Mouse (Mus musculus) stomach, embryonic 16.5 days (tissue): ENCODE data around the gene Dnajc13. TPM values are rescaled to one million over a fixed set of nuclear protein-coding genes. Genes with fewer than 3 reads are reported as not detected.
A peak's percentile ranks its signal among the peaks of the same experiment; 100 is the strongest.

Experiments
- ATAC-seq: fragments of 200-750 bp; cut with Nextera tagmentation; 2 replicates; pipeline ENCODE4 v1.8.0; 2017; ENCODE audit warnings: moderate number of reproducible peaks, moderate TSS enrichment; ENCODE audit not compliant: insufficient read depth, low FRiP score
- H3K27ac ChIP-seq: fragments of 300-500 bp; sonication (generic); 2 replicates; pipeline ENCODE4 v1.5.1; 2014; ENCODE audit warnings: low read length
- H3K27me3 ChIP-seq: fragments of 300-500 bp; sonication (generic); 2 replicates; pipeline ENCODE4 v1.6.1; 2014; ENCODE audit warnings: low read length, control low read depth, mixed read lengths; ENCODE audit not compliant: control insufficient read depth, insufficient read depth
- H3K36me3 ChIP-seq: fragments of 300-500 bp; sonication (generic); 2 replicates; pipeline ENCODE4 v1.6.1; 2014; ENCODE audit warnings: low read length; ENCODE audit not compliant: control insufficient read depth, insufficient read depth
- H3K4me1 ChIP-seq: fragments of 300-500 bp; sonication (generic); 2 replicates; pipeline ENCODE4 v1.6.1; 2014; ENCODE audit warnings: low read length, control low read depth, mixed read lengths; ENCODE audit not compliant: control insufficient read depth, insufficient read depth
- H3K4me2 ChIP-seq: fragments of 300-500 bp; sonication (generic); 2 replicates; pipeline ENCODE4 v1.6.1; 2014; ENCODE audit warnings: low read depth, low read length, mixed read lengths
- H3K4me3 ChIP-seq: fragments of 300-500 bp; sonication (generic); replicated peaks from 2 replicates; pipeline ENCODE4 v1.5.1; 2014; ENCODE audit warnings: mild to moderate bottlenecking, low read length
- H3K9ac ChIP-seq: fragments of 300-500 bp; sonication (generic); 2 replicates; pipeline ENCODE4 v1.6.1; 2014; ENCODE audit warnings: low read length
- H3K9me3 ChIP-seq: fragments of 300-500 bp; sonication (generic); replicated peaks from 2 replicates; pipeline ENCODE4 v1.6.1; 2016; ENCODE audit warnings: low read length, control low read depth; ENCODE audit not compliant: control insufficient read depth
- WGBS: fragments of 180-500 bp; shearing (Covaris S2); extraction: QIAGEN DNeasy Blood & Tissue Kit; methylation state at CpG from one replicate; pipeline ENCODE4 v1.1.7; 2014; 5-methylcytosine and 5-hydroxymethylcytosine counted together
- polyA plus RNA-seq: library from polyadenylated mRNA; unstranded; fragments of >200 nt; fragmentation: Nextera tagmentation; extraction: Ambion mirVana; gene quantifications from 2 replicates; pipeline ENCODE4 v1.2.1, GENCODE M21; 2015

Gene Dnajc13
- polyA plus RNA-seq, 1 experiment from 2014 or later, result 19.8 TPM

DNA sequence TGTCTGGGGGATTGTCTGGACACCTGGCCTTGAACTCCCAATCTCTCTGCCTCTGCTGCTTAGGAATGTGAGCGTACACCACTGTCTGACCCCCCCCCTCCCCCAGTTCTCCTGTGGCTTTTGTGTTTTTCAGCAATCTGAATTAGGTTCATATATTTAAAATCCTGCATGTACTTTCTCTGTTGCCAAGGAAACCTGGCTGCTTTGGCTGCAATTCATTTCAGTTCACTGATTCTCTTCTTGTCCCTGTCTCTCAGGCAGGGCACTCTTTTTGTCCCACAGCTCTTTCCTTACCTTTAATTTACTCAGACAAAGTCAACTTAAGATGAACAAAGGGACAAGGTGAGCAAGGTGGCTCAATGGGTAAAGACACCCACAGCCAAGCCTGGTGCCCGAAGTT lies 134.6 kb downstream of the Dnajc13 start:
- H3K9me3 ChIP-seq, result no peaks in the 10 kb centered on the region
- WGBS, result 78% methylated on average over 2 of the region's 2 CpGs
- H3K9ac ChIP-seq, result no peak overlapping the region
- no peak for ATAC-seq
- H3K4me1 ChIP-seq, result peaks cover 16% of the 10 kb centered on the region
- H3K4me3 ChIP-seq, result no peak overlapping the region
- H3K36me3 ChIP-seq, result no peaks in the 10 kb centered on the region
- no peaks in the 10 kb centered on the region for H3K27me3 ChIP-seq
- H3K4me2 ChIP-seq, result no peak overlapping the region
- no peak overlapping the region; the same call in 1 of the 2 replicates for H3K27ac ChIP-seq

DNA sequence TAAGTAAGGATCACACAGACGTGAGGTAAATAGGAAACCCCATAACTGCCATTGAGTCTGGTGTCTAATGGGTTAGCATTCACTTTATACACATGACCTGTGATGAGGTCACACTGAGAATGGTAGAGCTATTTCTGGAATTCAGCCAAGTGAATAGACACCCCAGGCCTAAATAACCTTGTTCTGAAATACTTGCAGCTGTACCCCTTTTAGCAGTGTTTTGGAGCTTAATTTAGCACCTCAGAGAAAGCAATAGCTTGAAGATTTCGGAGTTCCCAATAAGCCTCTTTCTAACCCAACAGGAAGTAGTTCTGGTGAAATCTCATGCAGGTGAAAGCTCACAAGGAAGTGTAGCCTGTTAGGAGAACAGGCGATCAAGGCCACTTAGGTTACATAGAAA lies 135.9 kb downstream of the Dnajc13 start, which contains the start of gene Ackr4:
Gene Ackr4, minus strand, starts transcription at position 101 of the 400 bp plus-strand sequence.
- Histone ChIP-seq H3K36me3 (no peaks in the 10 kb centered on the region), H3K9ac (0 out of 2 replicates have a peak within 1 kb of the TSS, but pooled peaks have one; percentile 19), H3K4me2 (no peak within 1 kb of the TSS), H3K27ac (no peak within 1 kb of the TSS), H3K9me3 (no peaks in the 10 kb centered on the region), H3K4me1 (peaks cover 18% of the 10 kb centered on the region), H3K4me3 (no peak within 1 kb of the TSS), H3K27me3 (no peaks in the 10 kb centered on the region)
- WGBS, result 80% methylated on average over 3 of the region's 3 CpGs
- ATAC-seq, result no peak

DNA sequence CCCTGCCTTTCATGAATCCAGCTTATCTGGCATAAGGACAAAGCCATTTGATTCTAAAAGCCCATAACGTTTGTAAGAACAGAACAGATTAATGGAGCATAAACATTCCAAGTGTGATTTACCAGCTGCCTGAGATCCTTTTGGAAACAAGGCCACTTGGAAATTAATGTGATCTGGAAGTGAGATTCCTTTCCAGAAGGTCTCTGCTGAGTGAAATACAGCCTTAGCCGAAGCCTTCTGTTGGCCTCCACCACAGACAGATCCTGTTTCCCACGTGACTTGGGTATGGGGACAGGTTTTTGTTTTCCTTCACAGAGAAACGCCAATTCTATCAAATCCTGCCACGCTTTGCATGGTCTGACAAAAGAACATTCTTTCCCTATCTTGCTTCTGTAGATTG lies 139.1 kb downstream of the Dnajc13 start:
- Histone ChIP-seq H3K4me1 (peaks cover 12% of the 10 kb centered on the region), H3K9me3 (no peaks in the 10 kb centered on the region), H3K36me3 (no peaks in the 10 kb centered on the region), H3K27ac (no peak overlapping the region), H3K4me2 (no peak overlapping the region), H3K4me3 (no peak overlapping the region), H3K27me3 (no peaks in the 10 kb centered on the region), H3K9ac (no peak overlapping the region)
- no peak; the same call in 1 of the 2 replicates for ATAC-seq
- WGBS, result 24% methylated on average over 5 of the region's 5 CpGs

DNA sequence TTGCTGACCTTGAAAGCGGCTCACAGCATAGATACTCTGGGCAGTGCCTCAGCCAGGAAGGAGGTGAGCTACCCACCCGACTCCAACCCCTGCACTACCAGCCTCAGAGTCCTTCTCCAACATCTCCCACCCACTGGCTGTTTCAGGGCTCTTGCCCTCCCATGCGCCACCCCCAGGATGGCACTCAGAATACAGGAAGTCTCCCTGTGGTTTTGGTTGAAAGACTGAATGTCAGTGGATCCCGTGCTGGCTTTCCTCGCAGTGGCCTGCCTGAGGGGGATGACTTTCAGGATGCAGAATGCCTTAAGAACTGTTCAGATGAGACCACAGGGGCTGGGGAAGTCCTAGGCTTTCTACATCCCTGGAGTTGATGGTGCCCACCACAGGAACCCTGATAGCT lies 139.6 kb downstream of the Dnajc13 start:
- H3K9me3 ChIP-seq, result no peaks in the 10 kb centered on the region
- no peak for ATAC-seq
- H3K9ac ChIP-seq, result no peak overlapping the region
- H3K27ac ChIP-seq, result peak overlapping the region; percentile 20; the same call in 1 of the 2 replicates
- 65% methylated on average over 5 of the region's 5 CpGs for WGBS
- no peak overlapping the region for H3K4me2 ChIP-seq
- H3K36me3 ChIP-seq, result no peaks in the 10 kb centered on the region
- H3K4me3 ChIP-seq, result no peak overlapping the region
- H3K4me1 ChIP-seq, result peaks cover 12% of the 10 kb centered on the region
- no peaks in the 10 kb centered on the region for H3K27me3 ChIP-seq

- whole genome bisulfite sequencing, result 89% methylated on average over 5 of the region's 5 CpGs
- no peak for ATAC-seq
- H3K4me2 ChIP-seq, result no peak overlapping the region
Measured at GRCm38 (mm10) chr9:104109151-104109550, 153.6 kb downstream of the Dnajc13 start.

DNA sequence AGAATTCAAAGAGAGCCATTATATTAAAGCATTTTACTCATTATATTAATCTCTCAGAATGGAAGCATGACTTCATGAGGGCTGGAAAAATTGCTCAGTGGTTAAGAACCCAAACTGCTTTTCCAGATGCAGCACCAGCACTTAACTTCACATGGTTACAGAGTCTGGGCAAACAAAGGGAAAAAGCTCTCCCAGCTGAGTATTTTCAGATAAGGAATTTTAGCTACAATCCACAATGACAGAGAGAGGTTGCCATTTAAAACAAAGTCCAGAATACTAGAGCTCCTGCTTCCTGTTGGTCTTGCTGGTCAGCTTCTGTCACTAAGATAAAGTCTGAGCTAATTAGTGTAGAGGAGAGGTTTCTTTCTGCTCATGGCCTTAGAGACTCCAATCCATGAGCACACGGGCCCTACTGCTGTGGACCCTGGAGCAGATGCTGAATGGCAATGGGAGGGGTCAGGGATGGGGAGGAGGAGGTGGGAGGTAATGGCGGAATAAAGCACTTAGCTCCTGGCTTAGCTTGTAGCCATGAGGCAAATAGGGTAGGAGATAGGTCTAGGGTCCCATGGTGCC lies 154.1 kb downstream of the Dnajc13 start:
- no peak overlapping the region for H3K27ac ChIP-seq
- no peaks in the 10 kb centered on the region for H3K4me1 ChIP-seq
- WGBS, result 67% methylated on average over 2 of the region's 2 CpGs
- ATAC-seq, result no peak
- no peaks in the 10 kb centered on the region for H3K27me3 ChIP-seq
- H3K4me2 ChIP-seq, result no peak overlapping the region
- no peaks in the 10 kb centered on the region for H3K36me3 ChIP-seq
- no peak overlapping the region for H3K4me3 ChIP-seq
- no peaks in the 10 kb centered on the region; the same call in 1 of the 2 replicates for H3K9me3 ChIP-seq
- no peak overlapping the region for H3K9ac ChIP-seq

More at GRCm38 (mm10) chr9:104109151-104109550, 153.6 kb downstream of the Dnajc13 start:
- Histone ChIP-seq H3K4me3 (no peak overlapping the region), H3K9me3 (no peaks in the 10 kb centered on the region; the same call in 1 of the 2 replicates), H3K27ac (no peak overlapping the region), H3K36me3 (no peaks in the 10 kb centered on the region), H3K27me3 (no peaks in the 10 kb centered on the region), H3K9ac (no peak overlapping the region), H3K4me1 (no peaks in the 10 kb centered on the region)

GRCm38 (mm10) chr9:104107482-104107881 lies 155.2 kb downstream of the Dnajc13 start:
- Histone ChIP-seq H3K4me1 (no peaks in the 10 kb centered on the region), H3K27ac (no peak overlapping the region), H3K9me3 (no peaks in the 10 kb centered on the region; the same call in 1 of the 2 replicates), H3K4me2 (no peak overlapping the region), H3K36me3 (no peaks in the 10 kb centered on the region), H3K4me3 (no peak overlapping the region), H3K9ac (no peak overlapping the region), H3K27me3 (no peaks in the 10 kb centered on the region)
- WGBS, result 40% methylated on average over 6 of the region's 6 CpGs
- no peak for ATAC-seq

- no peaks in the 10 kb centered on the region for H3K4me1 ChIP-seq
- H3K9ac ChIP-seq, result no peak overlapping the region
- H3K9me3 ChIP-seq, result no peaks in the 10 kb centered on the region; the same call in 1 of the 2 replicates
- no peak for ATAC-seq
- no peak overlapping the region for H3K4me3 ChIP-seq
- H3K27ac ChIP-seq, result no peak overlapping the region
- WGBS, result 71% methylated on average over 9 of the region's 9 CpGs
- no peak overlapping the region for H3K4me2 ChIP-seq
- H3K27me3 ChIP-seq, result no peaks in the 10 kb centered on the region
- H3K36me3 ChIP-seq, result no peaks in the 10 kb centered on the region
Measured at GRCm38 (mm10) chr9:104106930-104107329, 155.8 kb downstream of the Dnajc13 start.

DNA sequence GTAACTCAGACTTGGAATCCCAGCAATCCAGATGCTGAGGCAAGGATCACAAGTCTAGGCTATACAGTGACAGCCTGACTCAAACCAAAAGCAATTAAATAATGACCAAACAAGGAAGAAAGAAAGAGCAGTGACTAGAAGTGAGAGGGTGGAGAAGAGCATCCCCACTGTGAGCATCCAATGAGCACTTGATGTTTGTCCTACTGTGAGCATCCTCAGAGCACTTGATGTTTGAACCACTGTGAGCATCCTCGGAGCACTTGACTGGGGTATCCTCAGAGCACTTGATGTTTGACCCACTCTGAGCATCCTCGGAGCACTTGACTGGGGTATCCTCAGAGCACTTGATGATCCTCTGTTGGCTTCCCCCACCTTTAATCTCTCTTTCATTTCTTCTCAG lies 157.7 kb downstream of the Dnajc13 start:
- H3K27ac ChIP-seq, result no peak overlapping the region
- no peaks in the 10 kb centered on the region for H3K36me3 ChIP-seq
- H3K27me3 ChIP-seq, result no peaks in the 10 kb centered on the region
- no peaks in the 10 kb centered on the region for H3K9me3 ChIP-seq
- no peaks in the 10 kb centered on the region; the same call in 1 of the 2 replicates for H3K4me1 ChIP-seq
- H3K4me2 ChIP-seq, result no peak overlapping the region
- H3K4me3 ChIP-seq, result no peak overlapping the region
- WGBS, result 74% methylated on average over 2 of the region's 2 CpGs
- no peak overlapping the region for H3K9ac ChIP-seq
- no peak for ATAC-seq
